Mouse (Mus musculus) left cerebral cortex, postnatal 36 days (tissue): ENCODE measurements around the gene Lsm14b. TPM values are rescaled to one million over a fixed set of nuclear protein-coding genes. Genes with fewer than 3 reads are reported as not detected.
A peak's percentile ranks its signal among the peaks of the same experiment; 100 is the strongest.

Experiments used
- DNase-seq, 2 experiments: peaks; one replicate each; pipeline ENCODE4 v3.0.0; 2021 to 2022; ENCODE audit warnings: low spot score in 2 of 2, mixed read lengths in 1 of 2
- intact Hi-C: fragments of 180-260 bp; cut with DNase I; formaldehyde crosslinking; loops from one replicate; pipeline ENCODE4 v1.15.1; 2025
- total RNA-seq, 2 experiments: library from RNA; stranded (reverse); gene quantifications; 2 replicates each; pipeline ENCODE4 v1.2.3; 2021

The Lsm14b gene
- 100 to 1,000 TPM; 107 to 114 TPM for total RNA-seq

- intact Hi-C loops, result loop anchor here (1.0 to 5.0 kb wide), 3 partner anchors 18 to 107 kb away; partner anchors contain the start of genes Psma7, Ss18l1 and Taf4
- peak; percentile 99 to 100 for DNase-seq
These were observed at the start of gene Lsm14b for GRCm38 (mm10) chr2:180024401-180025098. Lsm14b (plus strand) TSS chr2:180024987.

GRCm38 (mm10) chr2:179975851-179976250, 48.9 kb upstream of the Lsm14b start:
- no peak for DNase-seq
- intact Hi-C loops, result loop anchor here (1.0 to 10.0 kb wide), 4 partner anchors 48 to 279 kb away; partner anchors contain the start of genes Lsm14b, Psma7, Rps21 and Ss18l1

GRCm38 (mm10) chr2:179976295-179976627, 48.5 kb upstream of the Lsm14b start:
- peak in 1 of 2 experiments; percentile 31 for DNase-seq

GRCm38 (mm10) chr2:179976628-179977343, 48.0 kb upstream of the Lsm14b start, which contains the start of gene Taf4:
Taf4 (minus strand) TSS chr2:179976646.
- peak; percentile 91 for DNase-seq
- intact Hi-C loops, result loop anchor here (1.0 to 10.0 kb wide), 4 partner anchors 48 to 278 kb away; partner anchors contain the start of genes Lsm14b, Psma7, Rps21 and Ss18l1

More at GRCm38 (mm10) chr2:179976295-179976627, 48.5 kb upstream of the Lsm14b start:
- intact Hi-C loops, result loop anchor here (1.0 to 10.0 kb wide), 4 partner anchors 48 to 279 kb away; partner anchors contain the start of genes Lsm14b, Psma7, Rps21 and Ss18l1

GRCm38 (mm10) chr2:179977344-179978025, 47.3 kb upstream of the Lsm14b start:
- intact Hi-C loops, result loop anchor here (2.0 to 10.0 kb wide), 3 partner anchors 61 to 277 kb away; partner anchors contain the start of genes Psma7, Rps21 and Ss18l1
- peak; percentile 35 to 44 for DNase-seq

GRCm38 (mm10) chr2:179978250-179978649, 46.5 kb upstream of the Lsm14b start:
- intact Hi-C loops, result loop anchor here (5.0 to 10.0 kb wide), 2 partner anchors 64 to 277 kb away; partner anchors contain the start of genes Psma7, Rps21 and Ss18l1
- no peak for DNase-seq

GRCm38 (mm10) chr2:179979836-179980235, 45.0 kb upstream of the Lsm14b start:
- peak; percentile 26 to 39 for DNase-seq
- intact Hi-C loops, result loop anchor here (5.0 to 10.0 kb wide), 2 partner anchors 62 to 275 kb away; partner anchors contain the start of genes Psma7, Rps21 and Ss18l1

- intact Hi-C loops, result no loop called here
- DNase-seq, result no peak
These were observed 44.2 kb upstream of the Lsm14b start for GRCm38 (mm10) chr2:179980616-179981015.

- DNase-seq, result no peak
- intact Hi-C loops, result no loop called here
These were observed 42.1 kb upstream of the Lsm14b start for GRCm38 (mm10) chr2:179982715-179983114.

GRCm38 (mm10) chr2:179984830-179985229, 40.0 kb upstream of the Lsm14b start:
- intact Hi-C loops, result no loop called here
- no peak for DNase-seq

GRCm38 (mm10) chr2:179985695-179986094, 39.1 kb upstream of the Lsm14b start:
- intact Hi-C loops, result no loop called here
- DNase-seq, result no peak

GRCm38 (mm10) chr2:179986437-179987022, 38.3 kb upstream of the Lsm14b start:
- intact Hi-C loops, result no loop called here

GRCm38 (mm10) chr2:179989098-179989497, 35.7 kb upstream of the Lsm14b start:
- intact Hi-C loops, result no loop called here
- no peak for DNase-seq

More at GRCm38 (mm10) chr2:179986437-179987022, 38.3 kb upstream of the Lsm14b start:
- DNase-seq, result no peak

- intact Hi-C loops, result no loop called here
- no peak for DNase-seq
These were observed 31.7 kb upstream of the Lsm14b start for GRCm38 (mm10) chr2:179993071-179993470.

GRCm38 (mm10) chr2:179998431-179998830, 26.4 kb upstream of the Lsm14b start:
- intact Hi-C loops, result no loop called here
- DNase-seq, result no peak

- intact Hi-C loops, result no loop called here
- no peak for DNase-seq
These were observed 23.2 kb upstream of the Lsm14b start for GRCm38 (mm10) chr2:180001635-180002034.

- intact Hi-C loops, result no loop called here
These were observed 19.0 kb upstream of the Lsm14b start for GRCm38 (mm10) chr2:180005656-180006351.

GRCm38 (mm10) chr2:180006352-180007017, 18.3 kb upstream of the Lsm14b start:
- intact Hi-C loops, result no loop called here
- no peak for DNase-seq

More at GRCm38 (mm10) chr2:180005656-180006351, 19.0 kb upstream of the Lsm14b start:
- no peak for DNase-seq
